Mouse (Mus musculus) E14TG2a.4 (cell line): ENCODE data around the gene Qtrt1.

Source experiments
- CTCF ChIP-seq: conservative IDR thresholded peaks from 2 replicates; pipeline ENCODE4 v1.5.1; 2014; ENCODE audit warnings: low read length
- NANOG ChIP-seq: IDR thresholded peaks from 2 replicates; pipeline ENCODE4 v1.6.1; 2014; ENCODE audit warnings: borderline replicate concordance, low read length, mixed read lengths
- POU5F1 ChIP-seq: IDR thresholded peaks from 2 replicates; pipeline ENCODE4 v1.6.1; 2014; ENCODE audit warnings: low read length, borderline replicate concordance

DNA sequence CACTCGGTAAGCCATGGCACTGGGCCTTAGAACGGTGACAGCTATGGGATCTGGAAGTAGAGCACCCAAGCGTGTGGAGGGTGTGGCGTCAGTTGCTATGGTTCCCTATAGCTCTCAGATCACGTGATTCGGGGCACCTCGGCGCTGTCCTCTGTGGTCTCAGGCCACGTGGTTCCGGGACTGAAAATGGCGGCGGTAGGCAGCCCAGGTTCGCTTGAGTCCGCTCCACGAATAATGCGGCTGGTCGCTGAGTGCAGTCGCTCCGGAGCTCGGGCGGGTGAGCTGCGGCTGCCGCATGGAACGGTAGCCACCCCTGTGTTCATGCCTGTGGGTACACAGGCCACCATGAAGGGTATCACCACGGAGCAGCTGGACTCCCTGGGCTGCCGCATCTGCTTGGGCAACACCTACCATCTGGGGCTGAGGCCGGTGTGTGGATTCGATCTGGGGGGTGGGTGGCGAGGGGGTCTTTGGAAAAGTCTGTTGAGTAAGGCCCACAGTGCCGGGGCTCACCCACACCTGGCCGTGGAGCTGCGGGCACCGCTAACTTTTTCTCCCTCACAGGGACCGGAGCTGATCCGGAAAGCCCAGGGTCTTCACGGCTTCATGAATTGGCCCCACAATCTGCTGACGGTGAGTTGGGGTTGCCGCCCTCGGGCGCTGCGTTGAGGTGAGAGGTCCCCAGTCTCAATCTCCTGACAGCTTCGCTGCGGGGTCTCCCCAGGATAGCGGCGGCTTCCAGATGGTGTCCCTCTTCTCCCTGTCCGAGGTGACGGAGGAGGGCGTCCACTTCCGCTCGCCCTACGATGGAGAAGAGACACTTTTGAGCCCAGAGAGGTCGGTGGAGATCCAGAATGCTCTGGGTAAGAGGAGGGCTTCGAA, at the start of gene Qtrt1:
- TF ChIP-seq CTCF (no peak), NANOG (no peak), POU5F1 (no peak)
